8 mouse cellular contexts compared by ENCODE assay signal in the genomic region with DNA sequence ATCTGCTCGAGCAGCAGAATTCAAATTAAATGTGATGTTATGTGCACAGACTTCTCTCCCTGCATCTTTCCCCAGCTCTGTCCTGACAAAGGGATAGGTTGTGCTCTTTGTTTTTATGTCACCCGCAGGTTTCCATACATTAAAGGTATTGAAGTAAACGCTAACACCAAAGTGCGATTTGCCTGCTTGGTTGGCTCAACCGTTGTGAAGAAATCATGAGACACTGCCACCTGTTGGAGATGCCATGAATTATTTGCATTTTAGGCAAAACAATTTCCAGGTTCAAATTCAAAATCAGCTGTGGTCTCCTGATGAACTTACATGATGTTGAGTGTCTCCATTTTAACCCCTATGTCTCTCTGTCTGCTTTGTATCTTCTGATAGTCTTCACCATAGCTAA. TPM values are rescaled to one million over a fixed set of nuclear protein-coding genes. Genes with fewer than 3 reads are reported as not detected.
DNase-seq lines count a peak whose midpoint lies in the region; ATAC-seq and TF ChIP-seq lines count a peak whose summit lies in the region.

No protein-coding gene starts in this region.

- intact Hi-C loops in gastrocnemius, adult 2 months (cut with DNase I): loop anchor here (10.0 kb wide), 1 partner anchor 532 kb away; no protein-coding TSS in a partner anchor

- no peaks in the 10 kb centered on the region for H3K9me3 ChIP-seq in neural tube, embryonic 11.5 days (ENCODE audit: control insufficient read depth, low read length)
- no peaks in the 10 kb centered on the region for H3K9me3 ChIP-seq in hindbrain, embryonic 16.5 days (ENCODE audit: control insufficient read depth, low read length)

- whole genome bisulfite sequencing in neural tube, embryonic 11.5 days: 36% methylated on average over 5 of the region's 5 CpGs
- 28% methylated on average over 5 of the region's 5 CpGs for WGBS in hindbrain, embryonic 16.5 days

- peak; percentile 74 for TF ChIP-seq CTCF in gastrocnemius, adult 2 months (IDR thresholded peaks at IDR 0.05)

- H3K27me3 ChIP-seq in neural tube, embryonic 11.5 days (ENCODE audit: control insufficient read depth, insufficient read depth, low read length): 0 out of 2 replicates have a peak, but pooled peaks cover 3% of the 10 kb centered on the region
- peaks cover 3% of the 10 kb centered on the region for H3K27me3 ChIP-seq in hindbrain, embryonic 16.5 days (replicated peaks; ENCODE audit: control insufficient read depth, insufficient read depth, low read length)

- ATAC-seq in neural tube, embryonic 11.5 days (ENCODE audit: insufficient read depth, low FRiP score, low TSS enrichment): no peak
- ATAC-seq in hindbrain, embryonic 16.5 days: no peak

- no peak overlapping the region for H3K27ac ChIP-seq in gastrocnemius, adult 2 months
- no peak overlapping the region for H3K27ac ChIP-seq in neural tube, embryonic 11.5 days (ENCODE audit: low read depth, low read length)
- H3K27ac ChIP-seq in hindbrain, embryonic 16.5 days (ENCODE audit: low read depth, low read length): no peak overlapping the region

- H3K4me2 ChIP-seq in neural tube, embryonic 11.5 days (ENCODE audit: low read depth): no peak overlapping the region
- H3K4me2 ChIP-seq in hindbrain, embryonic 16.5 days (ENCODE audit: low read length): no peak overlapping the region

- no peak overlapping the region for H3K4me3 ChIP-seq in gastrocnemius, adult 2 months
- H3K4me3 ChIP-seq in neural tube, embryonic 11.5 days (ENCODE audit: low read depth, low read length): no peak overlapping the region
- H3K4me3 ChIP-seq in hindbrain, embryonic 16.5 days (ENCODE audit: low read length): no peak overlapping the region

- peaks cover 9% of the 10 kb centered on the region for H3K4me1 ChIP-seq in neural tube, embryonic 11.5 days (ENCODE audit: control insufficient read depth, insufficient read depth, low read length)
- peaks cover 4% of the 10 kb centered on the region for H3K4me1 ChIP-seq in hindbrain, embryonic 16.5 days (ENCODE audit: control insufficient read depth, insufficient read depth, low read depth, low read length)

- H3K36me3 ChIP-seq in neural tube, embryonic 11.5 days (ENCODE audit: control insufficient read depth, insufficient read depth, low read length): no peaks in the 10 kb centered on the region
- H3K36me3 ChIP-seq in hindbrain, embryonic 16.5 days (ENCODE audit: control insufficient read depth, insufficient read depth, low read length): no peaks in the 10 kb centered on the region

- no peak for DNase-seq in gastrocnemius, adult 2 months
- DNase-seq in gastrocnemius, postnatal 25 days: no peak
- peak; percentile 18 for DNase-seq in neural tube, embryonic 11.5 days (ENCODE audit: low spot score)
- DNase-seq in neural tube, embryonic 10.5 days (ENCODE audit: extremely low spot score, low spot score): no peak
- DNase-seq in c-Kit-positive CD71-positive TER-119-positive erythroid progenitor cells, embryonic 14.5 days (ENCODE audit: low spot score): peak; percentile 8
- DNase-seq in kidney, postnatal 4 days: peak; percentile 27 to 39
- no peak for DNase-seq in ovary, postnatal 14 days (ENCODE audit: low spot score)

- H3K9ac ChIP-seq in neural tube, embryonic 11.5 days (ENCODE audit: low read length): no peak overlapping the region
- no peak overlapping the region for H3K9ac ChIP-seq in hindbrain, embryonic 16.5 days (ENCODE audit: low read depth, low read length)

RNA-seq across cellular contexts. Expression of gene Fhl4, which starts 55.7 kb away (rescaled TPM):
- under 1 TPM; 0.13 to 0.17 TPM for total RNA-seq in gastrocnemius, adult 2 months (2021)
- total RNA-seq in gastrocnemius, postnatal 25 days (2021): under 1 TPM; 0.13 to 0.15 TPM
- polyA plus RNA-seq in neural tube, embryonic 11.5 days (2014; fragmentation: Nextera tagmentation; extraction: Ambion mirVana): 0.84 and 0.93 TPM in 2 replicates
- polyA plus RNA-seq in hindbrain, embryonic 16.5 days (2015; fragmentation: Nextera tagmentation; extraction: Ambion mirVana): 2.3 and 2.9 TPM in 2 replicates

RNA-seq across cellular contexts. Expression of gene Tmem263, which starts 55.8 kb away (rescaled TPM):
- total RNA-seq in gastrocnemius, adult 2 months (2021): 10 to 100 TPM in 1 of 2 experiments, 1 to 10 TPM in 1; 7.6 to 13.3 TPM
- total RNA-seq in gastrocnemius, postnatal 25 days (2021): 10 to 100 TPM in 1 of 2 experiments, 1 to 10 TPM in 1; 9.9 to 11.2 TPM
- polyA plus RNA-seq in neural tube, embryonic 11.5 days (2014; fragmentation: Nextera tagmentation; extraction: Ambion mirVana): 59.5 and 65.7 TPM in 2 replicates
- 52.4 and 54.7 TPM in 2 replicates for polyA plus RNA-seq in hindbrain, embryonic 16.5 days (2015; fragmentation: Nextera tagmentation; extraction: Ambion mirVana)

Comparison
In these comparisons a context has a peak if more than half of its experiments do, and no peak if none do; other contexts are left out.
1. DNase-seq: peak in neural tube, embryonic 11.5 days (single experiment), c-Kit-positive CD71-positive TER-119-positive erythroid progenitor cells, embryonic 14.5 days (single experiment) and kidney, postnatal 4 days (2 of 2); none in gastrocnemius, adult 2 months (single experiment), gastrocnemius, postnatal 25 days (single experiment), neural tube, embryonic 10.5 days (single experiment) and ovary, postnatal 14 days (single experiment).